Mouse (Mus musculus) kidney, embryonic 16.5 days (tissue): ENCODE results near the gene Vps45. TPM values are rescaled to one million over a fixed set of nuclear protein-coding genes. Genes with fewer than 3 reads are reported as not detected.
A peak's percentile ranks its signal among the peaks of the same experiment; 100 is the strongest.

Source experiments
- ATAC-seq: fragments of 200-750 bp; cut with Nextera tagmentation; 2 replicates; pipeline ENCODE4 v1.8.0; 2017; ENCODE audit warnings: moderate TSS enrichment; ENCODE audit not compliant: low FRiP score, low TSS enrichment
- H3K27ac ChIP-seq: fragments of 300-500 bp; sonication (generic); 2 replicates; pipeline ENCODE4 v1.5.1; 2014; ENCODE audit warnings: low read length
- H3K27me3 ChIP-seq: fragments of 300-500 bp; sonication (generic); 2 replicates; pipeline ENCODE4 v1.6.1; 2014; ENCODE audit warnings: low read length, control low read depth, mixed read lengths; ENCODE audit not compliant: insufficient read depth
- H3K36me3 ChIP-seq: fragments of 300-500 bp; sonication (generic); 2 replicates; pipeline ENCODE4 v1.6.1; 2014; ENCODE audit warnings: low read length, control low read depth, mixed read lengths; ENCODE audit not compliant: insufficient read depth
- H3K4me1 ChIP-seq: fragments of 300-500 bp; sonication (generic); 2 replicates; pipeline ENCODE4 v1.6.1; 2014; ENCODE audit warnings: low read length, control low read depth, mixed read lengths; ENCODE audit not compliant: insufficient read depth
- H3K4me2 ChIP-seq: fragments of 300-500 bp; sonication (generic); replicated peaks from 2 replicates; pipeline ENCODE4 v1.6.1; 2014; ENCODE audit warnings: low read depth, low read length
- H3K4me3 ChIP-seq: fragments of 300-500 bp; sonication (generic); 2 replicates; pipeline ENCODE4 v1.5.1; 2014; ENCODE audit warnings: mild to moderate bottlenecking, low read length
- H3K9ac ChIP-seq: fragments of 300-500 bp; sonication (generic); replicated peaks from 2 replicates; pipeline ENCODE4 v1.6.1; 2014; ENCODE audit warnings: low read length
- H3K9me3 ChIP-seq: fragments of 300-500 bp; sonication (generic); 2 replicates; pipeline ENCODE4 v1.6.1; 2016; ENCODE audit warnings: low read length, control low read depth
- WGBS: fragments of 180-500 bp; shearing (Covaris S2); extraction: QIAGEN DNeasy Blood & Tissue Kit; methylation state at CpG from one replicate; pipeline ENCODE4 v1.1.7; 2014; 5-methylcytosine and 5-hydroxymethylcytosine counted together
- polyA plus RNA-seq: library from polyadenylated mRNA; unstranded; fragments of >200 nt; fragmentation: Nextera tagmentation; extraction: Ambion mirVana; gene quantifications from 2 replicates; pipeline ENCODE4 v1.2.1, GENCODE M21; 2015

Vps45 gene
- polyA plus RNA-seq, 1 experiment from 2014 or later: 37.0 TPM

DNA sequence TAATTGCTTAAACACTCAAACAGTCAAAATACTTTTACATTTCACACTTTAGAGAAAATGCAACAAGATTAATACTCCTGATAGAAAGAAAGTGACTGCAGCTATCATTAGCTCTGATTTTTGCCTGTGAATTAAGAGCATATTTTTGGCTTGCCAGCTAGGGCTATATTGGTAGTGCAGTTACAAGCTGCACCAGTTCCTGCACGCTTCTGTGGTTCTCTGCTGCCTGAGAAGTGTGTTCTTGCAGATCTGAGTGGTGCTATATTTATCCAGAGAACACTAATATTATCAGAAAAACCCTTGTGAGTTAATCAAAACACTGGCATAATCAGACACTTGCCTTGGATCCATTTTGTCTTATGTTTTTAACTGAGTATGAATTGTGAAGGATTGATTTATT lies 15.2 kb downstream of the Vps45 start:
- 76% methylated on average over 1 of the region's 1 CpGs for WGBS
- ATAC-seq: no peak
- Histone ChIP-seq H3K9ac (no peak overlapping the region), H3K4me2 (no peak overlapping the region), H3K4me3 (no peak overlapping the region), H3K27ac (no peak overlapping the region), H3K27me3 (no peaks in the 10 kb centered on the region), H3K4me1 (no peaks in the 10 kb centered on the region), H3K36me3 (peaks cover 14% of the 10 kb centered on the region), H3K9me3 (no peaks in the 10 kb centered on the region)

GRCm38 (mm10) chr3:96041079-96041478 lies 17.2 kb downstream of the Vps45 start:
- Histone ChIP-seq H3K4me2 (no peak overlapping the region), H3K27ac (no peak overlapping the region), H3K4me1 (no peaks in the 10 kb centered on the region), H3K27me3 (no peaks in the 10 kb centered on the region), H3K9ac (no peak overlapping the region), H3K36me3 (peaks cover 11% of the 10 kb centered on the region), H3K9me3 (no peaks in the 10 kb centered on the region), H3K4me3 (no peak overlapping the region)
- ATAC-seq: no peak
- WGBS: 98% methylated on average over 6 of the region's 6 CpGs

GRCm38 (mm10) chr3:96040663-96041006 lies 17.6 kb downstream of the Vps45 start:
- peaks cover 7% of the 10 kb centered on the region for H3K36me3 ChIP-seq
- H3K9me3 ChIP-seq: no peaks in the 10 kb centered on the region
- 90% methylated on average over 2 of the region's 2 CpGs for WGBS
- no peaks in the 10 kb centered on the region for H3K27me3 ChIP-seq
- no peaks in the 10 kb centered on the region for H3K4me1 ChIP-seq
- H3K4me3 ChIP-seq: no peak overlapping the region
- no peak overlapping the region for H3K27ac ChIP-seq
- H3K9ac ChIP-seq: no peak overlapping the region
- H3K4me2 ChIP-seq: no peak overlapping the region
- ATAC-seq: no peak

DNA sequence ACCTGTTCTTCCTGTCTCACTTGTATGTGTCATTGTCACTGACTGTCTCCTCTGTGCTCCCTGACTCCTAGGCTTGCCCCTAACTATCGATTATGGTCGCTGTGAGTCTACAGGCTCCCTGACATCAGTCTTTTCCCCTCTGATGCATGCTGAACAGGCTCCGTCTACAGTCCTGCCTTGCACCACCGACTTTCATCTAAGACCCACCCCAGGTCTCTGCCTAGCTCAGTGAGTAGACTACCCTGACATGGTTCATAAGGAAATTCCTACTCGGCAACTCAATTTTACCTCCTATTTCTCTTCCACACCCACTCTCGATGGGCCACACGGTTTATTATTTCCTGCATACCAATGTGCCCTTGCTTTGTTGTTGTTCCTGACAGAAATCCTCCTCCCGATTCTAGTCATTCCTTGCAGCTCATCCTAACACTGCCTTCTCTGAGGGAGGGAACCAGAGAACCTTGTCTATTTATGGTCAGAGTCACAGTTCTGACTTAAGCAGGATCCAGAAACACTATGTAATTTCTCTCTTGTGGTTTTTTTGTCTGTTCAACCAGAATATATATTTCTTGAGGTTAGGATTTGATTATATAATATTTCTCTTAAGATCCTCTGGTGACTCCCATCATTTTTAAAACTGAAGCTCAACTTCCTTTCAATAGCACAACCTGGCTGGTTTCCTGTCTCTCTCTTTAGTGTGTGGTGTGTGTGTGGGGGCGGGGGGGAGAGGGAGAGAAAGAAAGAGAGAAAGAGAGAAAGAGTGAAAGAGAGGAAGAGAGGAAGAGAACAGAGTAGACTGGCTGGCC lies 18.2 kb downstream of the Vps45 start:
- 66% methylated on average over 9 of the region's 9 CpGs for WGBS
- H3K36me3 ChIP-seq: peaks cover under 1% of the 10 kb centered on the region
- no peaks in the 10 kb centered on the region for H3K27me3 ChIP-seq
- no peak overlapping the region for H3K9ac ChIP-seq
- no peak overlapping the region for H3K4me2 ChIP-seq
- H3K4me1 ChIP-seq: no peaks in the 10 kb centered on the region
- H3K4me3 ChIP-seq: no peak overlapping the region
- 0 out of 2 replicates have a peak overlapping the region, but pooled peaks have one; percentile 10 for H3K27ac ChIP-seq
- no peaks in the 10 kb centered on the region for H3K9me3 ChIP-seq
- ATAC-seq: no peak

GRCm38 (mm10) chr3:96038851-96039250 lies 19.4 kb downstream of the Vps45 start:
- no peaks in the 10 kb centered on the region for H3K4me1 ChIP-seq
- H3K4me2 ChIP-seq: no peak overlapping the region
- no peak overlapping the region for H3K9ac ChIP-seq
- no peaks in the 10 kb centered on the region for H3K9me3 ChIP-seq
- ATAC-seq: no peak
- no peaks in the 10 kb centered on the region for H3K27me3 ChIP-seq
- H3K27ac ChIP-seq: no peak overlapping the region
- no peaks in the 10 kb centered on the region for H3K36me3 ChIP-seq
- 90% methylated on average over 4 of the region's 4 CpGs for WGBS
- no peak overlapping the region for H3K4me3 ChIP-seq

DNA sequence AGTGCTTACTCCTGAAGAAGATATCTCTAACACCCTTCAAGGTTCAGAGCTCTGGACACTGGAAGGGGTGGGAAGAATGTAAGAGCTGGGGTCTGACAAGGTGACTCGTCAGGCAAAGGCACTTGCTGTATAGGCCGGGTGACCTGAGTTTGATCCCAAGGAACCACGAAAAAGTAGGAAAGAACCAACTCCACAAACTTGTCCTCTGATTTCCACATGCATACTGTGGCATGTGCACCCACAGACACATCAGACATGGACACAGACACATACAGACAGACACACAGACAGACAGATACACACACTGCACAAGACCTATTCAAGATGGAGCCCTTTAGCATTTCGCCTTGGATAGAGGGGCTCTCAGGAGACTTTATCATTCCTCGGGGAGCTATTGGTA lies 20.1 kb downstream of the Vps45 start:
- Histone ChIP-seq H3K4me1 (no peaks in the 10 kb centered on the region), H3K36me3 (0 out of 2 replicates have a peak, but pooled peaks cover 3% of the 10 kb centered on the region), H3K4me2 (no peak overlapping the region), H3K27ac (no peak overlapping the region), H3K27me3 (no peaks in the 10 kb centered on the region), H3K9ac (no peak overlapping the region), H3K9me3 (no peaks in the 10 kb centered on the region), H3K4me3 (no peak overlapping the region)
- WGBS: 85% methylated on average over 5 of the region's 5 CpGs
- no peak for ATAC-seq

GRCm38 (mm10) chr3:96036796-96037195 lies 21.5 kb downstream of the Vps45 start:
- no peak overlapping the region for H3K27ac ChIP-seq
- 0 out of 2 replicates have a peak, but pooled peaks cover 4% of the 10 kb centered on the region for H3K36me3 ChIP-seq
- H3K9ac ChIP-seq: no peak overlapping the region
- no peaks in the 10 kb centered on the region for H3K9me3 ChIP-seq
- no peak overlapping the region for H3K4me3 ChIP-seq
- no peaks in the 10 kb centered on the region for H3K4me1 ChIP-seq
- 94% methylated on average over 6 of the region's 6 CpGs for WGBS
- H3K4me2 ChIP-seq: no peak overlapping the region
- no peaks in the 10 kb centered on the region for H3K27me3 ChIP-seq
- no peak for ATAC-seq

- Histone ChIP-seq H3K9me3 (no peaks in the 10 kb centered on the region), H3K36me3 (0 out of 2 replicates have a peak, but pooled peaks cover 7% of the 10 kb centered on the region), H3K4me3 (no peak overlapping the region), H3K27ac (no peak overlapping the region), H3K4me1 (no peaks in the 10 kb centered on the region), H3K9ac (no peak overlapping the region), H3K4me2 (no peak overlapping the region), H3K27me3 (no peaks in the 10 kb centered on the region)
- ATAC-seq: no peak
- WGBS: 86% methylated on average over 4 of the region's 4 CpGs
Measured at GRCm38 (mm10) chr3:96033046-96033445, 25.2 kb downstream of the Vps45 start.

DNA sequence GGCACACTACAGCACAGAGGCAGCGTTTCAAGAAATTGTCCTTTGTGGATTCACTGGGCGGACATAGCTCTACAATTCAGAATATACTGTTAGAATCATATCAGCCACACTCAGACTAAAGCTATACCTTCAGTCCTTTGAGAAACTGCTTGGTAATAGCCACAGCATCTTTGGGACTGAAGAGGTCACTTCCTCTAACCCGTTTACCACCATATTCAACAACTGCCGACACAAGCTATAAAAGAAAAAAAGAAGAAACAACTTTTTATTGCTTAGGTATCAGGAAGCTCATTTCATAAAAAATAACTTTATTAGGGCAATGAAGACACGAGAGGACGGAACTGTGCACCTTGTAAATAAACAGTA lies 25.6 kb downstream of the Vps45 start:
- H3K9ac ChIP-seq: no peak overlapping the region
- no peak overlapping the region for H3K4me3 ChIP-seq
- no peaks in the 10 kb centered on the region for H3K4me1 ChIP-seq
- H3K9me3 ChIP-seq: no peaks in the 10 kb centered on the region
- 91% methylated on average over 6 of the region's 6 CpGs for WGBS
- H3K27me3 ChIP-seq: no peaks in the 10 kb centered on the region
- 0 out of 2 replicates have a peak, but pooled peaks cover 7% of the 10 kb centered on the region for H3K36me3 ChIP-seq
- H3K27ac ChIP-seq: no peak overlapping the region
- ATAC-seq: no peak
- no peak overlapping the region for H3K4me2 ChIP-seq

- H3K4me2 ChIP-seq: no peak overlapping the region
- H3K9ac ChIP-seq: no peak overlapping the region
- ATAC-seq: no peak
- 0 out of 2 replicates have a peak, but pooled peaks cover 7% of the 10 kb centered on the region for H3K36me3 ChIP-seq
- no peaks in the 10 kb centered on the region for H3K4me1 ChIP-seq
- no peaks in the 10 kb centered on the region for H3K9me3 ChIP-seq
- no peak overlapping the region for H3K27ac ChIP-seq
- H3K4me3 ChIP-seq: no peak overlapping the region
- 76% methylated on average over 6 of the region's 6 CpGs for WGBS
- H3K27me3 ChIP-seq: no peaks in the 10 kb centered on the region
Measured at GRCm38 (mm10) chr3:96031991-96032651, 26.1 kb downstream of the Vps45 start.
